Mouse (Mus musculus) embryo, embryonic 10 days (tissue): ENCODE data around the gene Gm39566.
"Not testable (repeated sequence)": the region's sequence is repeated elsewhere in the genome, so short reads cannot be mapped to it uniquely, and the experiment has no call there.

Experiments used
- DNase-seq: peaks from one replicate; pipeline ENCODE4 v3.0.0-alpha.2; 2015; ENCODE audit warnings: low spot score

Gm39566 gene

GRCm38 (mm10) chr11:69815155-69815554 is at the start of gene Gm39566:
Gene Gm39566 (minus strand): TSS chr11:69815298.
- no peak for DNase-seq

DNA sequence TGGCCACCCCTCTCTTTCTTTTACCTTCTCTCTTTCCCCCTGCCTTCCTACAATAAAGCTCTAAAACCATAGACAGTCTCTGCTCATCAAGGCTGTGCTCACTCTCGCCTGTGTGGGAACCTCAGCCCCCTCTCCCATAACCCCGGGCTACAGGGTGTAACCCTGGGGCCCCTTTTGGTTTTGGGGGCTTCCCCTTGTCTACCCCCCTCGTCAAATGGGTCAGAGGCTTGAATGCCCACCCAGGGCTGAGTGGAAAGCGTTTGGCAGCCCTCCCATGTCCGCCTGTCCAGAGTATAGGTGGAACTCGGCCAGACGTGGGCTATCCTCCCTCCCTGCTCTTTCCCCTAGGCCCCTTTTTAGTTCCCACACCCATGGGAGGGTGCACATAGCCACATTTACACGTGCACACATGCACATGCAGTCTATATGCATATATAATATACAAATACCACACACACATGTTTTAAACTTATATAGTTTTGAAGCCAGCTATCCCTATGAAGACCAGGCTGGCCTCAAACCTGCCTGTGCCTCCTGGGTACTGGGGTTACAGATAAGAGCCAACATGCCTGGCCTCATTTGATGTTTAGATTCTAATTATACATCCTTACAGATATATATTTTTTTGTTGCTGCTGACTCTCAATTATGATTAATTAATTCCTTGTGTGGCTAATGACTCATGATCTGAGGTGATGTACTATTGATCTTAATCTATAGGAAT is 49.2 kb upstream of the Gm39566 start:
- DNase-seq: no peak

DNA sequence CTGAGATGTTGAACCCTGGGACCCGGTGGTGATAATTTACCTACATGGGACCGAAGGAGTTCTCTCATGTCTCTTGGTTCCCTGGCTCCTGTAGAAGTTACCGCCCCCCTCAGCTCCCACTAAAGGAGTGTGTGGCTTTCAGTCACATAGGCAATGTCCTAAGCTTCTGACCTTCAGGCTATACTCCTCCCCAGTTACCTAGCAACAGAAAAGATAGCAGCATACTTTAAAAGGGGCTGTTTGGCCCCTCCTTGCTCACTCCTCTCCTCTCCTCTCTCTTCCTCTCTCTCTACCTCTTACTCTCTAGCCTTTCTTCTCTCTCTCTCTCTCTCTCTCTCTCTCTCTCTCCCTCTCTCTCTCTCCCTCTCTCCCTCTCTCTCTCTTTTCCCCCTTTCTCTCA is 48.6 kb upstream of the Gm39566 start:
- DNase-seq: not testable (repeated sequence)

DNA sequence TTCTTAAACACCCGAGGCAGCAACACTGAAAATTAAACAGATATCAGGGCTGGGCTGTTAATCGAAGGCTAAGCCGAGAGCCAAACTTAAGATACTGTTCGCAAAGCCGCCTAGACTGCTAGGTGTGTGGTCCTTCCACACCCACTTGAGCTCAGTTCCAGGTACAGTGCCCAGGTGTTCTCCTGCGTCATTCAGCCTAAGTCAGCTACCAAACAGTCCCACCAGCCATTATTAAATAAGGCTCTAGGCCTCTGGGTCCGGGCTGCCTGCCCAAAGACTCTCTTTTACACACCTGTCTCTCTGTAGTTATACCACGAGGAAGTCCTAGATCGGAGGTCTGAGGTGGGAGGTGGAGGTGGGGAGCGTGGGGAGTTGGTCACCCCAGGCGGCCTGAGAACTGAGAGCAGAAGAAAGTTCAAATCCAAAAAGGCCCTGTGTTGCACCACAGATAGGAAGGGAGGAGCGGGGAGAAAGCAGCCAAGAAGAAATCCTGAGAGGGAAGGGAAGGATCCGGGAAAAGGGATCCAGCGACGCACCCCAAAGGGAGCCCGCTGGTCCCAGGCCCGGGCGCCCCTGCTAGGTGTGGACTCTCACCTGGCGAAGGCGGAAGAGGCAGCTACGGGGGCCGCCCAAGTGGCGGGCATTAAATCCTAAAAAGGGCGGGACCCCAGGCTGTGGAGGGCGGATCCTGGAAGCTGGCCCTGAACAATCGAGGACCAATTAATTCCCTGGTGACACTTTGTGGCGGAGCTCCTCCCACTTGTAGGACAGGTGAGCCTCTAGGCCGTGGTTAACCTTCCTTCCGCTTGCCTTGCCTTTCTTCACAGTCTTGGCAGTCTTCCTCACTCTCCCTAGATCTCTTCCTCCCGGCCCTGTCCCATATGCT is 43.3 kb upstream of the Gm39566 start, which contains the start of gene Tnk1:
Tnk1 (minus strand) TSS at position 618 of the 886 bp plus-strand sequence.
- DNase-seq: no peak

- peak; percentile 77 for DNase-seq
Observed at GRCm38 (mm10) chr11:69855347-69855746, 40.2 kb upstream of the Gm39566 start.

DNA sequence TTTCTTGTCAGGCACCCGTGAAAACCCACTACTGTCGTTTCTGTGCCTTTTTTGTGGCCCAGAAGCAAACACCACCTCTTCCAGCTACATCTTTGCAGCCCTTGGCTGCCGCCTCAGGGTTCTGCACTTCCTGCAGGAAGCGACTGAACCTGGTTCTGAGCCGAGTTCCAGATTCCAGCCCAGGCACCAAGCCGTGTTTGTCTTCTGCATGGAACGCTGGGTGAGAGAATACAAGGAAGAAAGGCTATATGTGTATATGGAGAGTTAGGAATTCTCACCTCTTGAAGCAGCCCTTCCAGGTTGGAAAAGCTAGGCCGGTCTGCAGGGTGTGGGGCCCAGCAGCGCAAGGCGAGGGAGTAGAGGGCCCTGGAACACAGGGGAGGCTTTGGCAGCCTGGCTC is 39.6 kb upstream of the Gm39566 start:
- no peak for DNase-seq

- DNase-seq: no peak
Observed at GRCm38 (mm10) chr11:69853994-69854393, 38.9 kb upstream of the Gm39566 start.

GRCm38 (mm10) chr11:69850754-69851153 is 35.7 kb upstream of the Gm39566 start:
- no peak for DNase-seq

DNA sequence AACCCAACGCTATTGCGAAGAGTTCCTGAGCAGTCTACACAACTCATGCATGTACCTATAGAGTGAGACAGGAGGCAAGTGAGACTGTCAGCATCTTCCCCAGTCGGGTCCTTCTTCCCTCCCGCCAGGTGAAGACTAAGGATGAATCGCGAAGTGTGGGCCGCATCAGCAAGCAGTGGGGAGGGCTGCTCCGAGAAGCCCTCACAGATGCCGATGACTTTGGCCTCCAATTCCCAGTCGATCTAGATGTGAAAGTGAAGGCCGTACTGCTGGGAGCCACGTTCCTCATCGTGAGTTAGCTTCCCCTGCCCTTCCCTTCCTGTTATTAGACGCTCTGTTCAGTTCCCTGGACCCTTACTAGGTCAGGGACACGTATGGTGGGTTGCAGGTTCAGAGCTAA is 34.8 kb upstream of the Gm39566 start:
- no peak for DNase-seq

- no peak for DNase-seq
Observed at GRCm38 (mm10) chr11:69849128-69849527, 34.0 kb upstream of the Gm39566 start.

- DNase-seq: no peak
Observed at GRCm38 (mm10) chr11:69848021-69848420, 32.9 kb upstream of the Gm39566 start.

GRCm38 (mm10) chr11:69846738-69847688 is 31.9 kb upstream of the Gm39566 start:
- no peak for DNase-seq

- peak; percentile 97 for DNase-seq
Observed at GRCm38 (mm10) chr11:69846198-69846680, 31.1 kb upstream of the Gm39566 start, which contains the start of gene Plscr3. Gene Plscr3 (plus strand): TSS chr11:69846376.

DNA sequence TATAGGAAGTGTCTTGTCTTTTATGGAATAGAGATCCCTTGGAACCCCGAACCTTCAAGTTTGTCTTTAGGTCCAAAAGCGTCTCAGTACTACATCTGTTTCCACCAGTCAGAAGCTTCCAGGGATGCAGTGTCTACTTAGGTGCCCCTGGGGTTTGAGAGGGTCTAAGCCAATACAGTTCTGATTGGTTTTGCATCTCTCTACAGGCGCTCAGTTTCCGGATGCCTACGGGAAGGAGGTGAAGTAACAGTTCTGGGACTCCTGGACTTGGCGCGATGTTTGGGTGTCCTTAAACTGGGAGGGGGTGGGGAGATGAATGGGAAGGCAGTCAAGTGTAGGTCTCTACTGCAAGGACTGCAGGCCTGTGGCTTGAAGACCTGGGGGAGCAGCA is 23.6 kb upstream of the Gm39566 start:
- no peak for DNase-seq

GRCm38 (mm10) chr11:69837952-69838713 is 23.0 kb upstream of the Gm39566 start, which contains the start of gene Tmem256:
Gene Tmem256 (plus strand): TSS chr11:69838514.
- DNase-seq: peak; percentile 98

DNA sequence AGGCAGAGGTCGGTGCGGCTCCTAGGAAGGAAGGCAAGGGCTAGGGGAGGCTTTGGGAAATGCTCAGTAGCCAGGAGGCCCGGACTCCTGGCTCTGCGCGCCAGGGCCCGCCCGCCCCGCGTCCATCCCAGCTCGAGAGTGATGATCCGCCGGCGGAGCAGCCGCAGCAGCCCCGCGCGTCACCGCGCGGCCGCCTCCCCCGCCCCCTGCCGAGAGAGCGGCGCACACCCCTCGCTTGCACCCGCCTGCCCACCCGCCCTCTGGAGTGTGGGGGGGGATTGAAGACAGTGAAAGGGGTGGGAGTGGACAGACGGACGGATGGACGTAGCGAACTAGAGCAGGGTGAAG is 22.5 kb upstream of the Gm39566 start, which contains the start of gene Nlgn2:
Nlgn2 (minus strand) TSS at position 181 of the 348 bp plus-strand sequence.
- no peak for DNase-seq

DNA sequence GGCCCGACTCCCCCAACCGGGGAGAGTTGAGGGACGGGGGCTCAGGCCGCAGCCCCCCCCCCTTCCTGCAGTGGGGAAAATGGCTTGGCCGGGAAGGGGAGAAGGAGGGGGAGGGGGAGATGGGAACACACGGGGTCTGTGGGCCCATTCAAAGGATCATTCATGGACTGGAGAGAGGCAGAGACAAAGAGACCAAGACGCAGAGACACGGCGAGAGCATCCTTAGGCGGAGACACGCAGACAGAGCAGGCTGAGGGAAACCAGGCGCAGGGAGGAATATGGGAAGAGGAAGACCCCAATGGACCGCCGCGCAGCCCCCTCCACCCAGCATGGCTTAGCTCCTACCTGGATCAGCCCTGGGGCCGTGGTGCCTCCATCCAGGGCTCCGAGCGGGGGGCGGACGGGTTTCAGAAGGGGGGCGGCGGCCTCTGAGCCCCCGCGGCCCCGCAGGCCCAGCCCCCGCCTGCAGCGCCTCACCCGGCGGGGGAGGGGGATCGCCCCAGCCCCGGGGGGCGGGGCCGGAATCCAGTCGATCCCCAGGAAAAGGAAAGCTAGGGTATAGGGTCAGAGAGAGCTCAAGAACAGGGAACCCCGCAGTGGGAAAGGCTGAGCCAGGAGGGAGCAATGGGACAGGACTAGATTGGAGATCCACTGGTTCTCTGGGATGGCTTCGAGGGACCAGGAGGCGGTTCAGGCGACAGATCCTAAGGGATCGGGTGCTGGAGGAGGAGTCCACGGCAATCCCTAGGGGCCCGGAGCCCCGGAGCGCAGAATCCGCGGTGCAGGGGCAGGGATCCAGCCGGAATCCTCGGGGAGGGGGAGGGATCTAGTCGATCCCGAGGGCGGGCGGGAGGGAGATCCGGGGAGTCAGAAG is 21.8 kb upstream of the Gm39566 start:
- peak; percentile 65 for DNase-seq

- DNase-seq: no peak
Observed at GRCm38 (mm10) chr11:69835966-69836335, 20.9 kb upstream of the Gm39566 start.

- DNase-seq: peak; percentile 69
Observed at GRCm38 (mm10) chr11:69835326-69835965, 20.3 kb upstream of the Gm39566 start.
